Mouse (Mus musculus): Measurements from ENCODE around the gene Borcs5. TPM values are rescaled to one million over a fixed set of nuclear protein-coding genes. Genes with fewer than 3 reads are reported as not detected.

Gene Borcs5
- polyA plus RNA-seq, 1 experiment from 2014 or later, result 20.0 TPM

DNA sequence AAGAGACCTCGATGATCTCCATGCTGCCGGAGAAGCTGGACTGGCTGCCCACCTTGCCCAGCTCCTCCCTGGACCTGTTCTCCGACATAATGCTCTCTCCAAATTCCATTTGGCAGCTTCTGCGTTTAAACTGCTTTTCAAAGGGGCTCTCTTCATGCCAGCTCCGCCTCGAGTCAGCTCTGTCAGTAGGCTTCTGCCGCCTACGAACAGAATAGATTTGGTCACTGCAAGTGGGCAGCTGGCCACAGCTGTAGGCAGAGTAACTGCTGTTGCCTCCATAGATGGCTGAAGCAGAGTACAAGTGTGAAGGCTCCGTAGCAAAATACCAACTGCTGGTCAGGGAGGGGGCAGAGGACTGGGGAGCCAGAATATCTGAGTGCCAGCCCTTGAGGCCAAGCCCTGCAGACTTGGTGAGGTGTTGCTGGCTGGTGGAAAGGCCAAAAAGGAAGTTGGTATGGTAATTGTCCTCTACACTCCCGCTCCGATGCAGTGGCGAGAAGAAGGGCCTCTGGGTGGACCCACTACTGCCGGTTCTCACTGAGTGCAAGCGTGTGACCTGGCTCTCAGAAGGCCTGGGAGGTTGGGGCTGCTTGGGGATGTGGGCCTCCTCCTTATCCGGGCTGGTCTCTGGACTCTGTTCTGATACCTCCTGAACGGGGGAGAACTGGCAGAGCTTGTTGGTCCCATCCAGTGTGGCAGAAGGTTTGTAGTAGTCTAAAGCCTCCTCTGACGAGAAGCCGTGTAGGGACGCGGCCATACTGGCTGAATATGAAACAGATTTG is 78.8 kb downstream of the Borcs5 start:
- Histone ChIP-seq H3K4me3 (replicated peaks; ENCODE audit: low read depth, low read length) (no peak overlapping the region), H3K36me3 (ENCODE audit: insufficient read depth, low read length) (peaks cover 33% of the 10 kb centered on the region; the same call in 1 of the 2 replicates), H3K4me1 (replicated peaks; ENCODE audit: insufficient read depth, low read length) (no peaks in the 10 kb centered on the region), H3K9me3 (replicated peaks; ENCODE audit: low read length) (no peaks in the 10 kb centered on the region), H3K27ac (no peak overlapping the region), H3K9ac (ENCODE audit: low read depth, low read length) (no peak overlapping the region), H3K4me2 (ENCODE audit: low read length) (no peak overlapping the region), H3K27me3 (ENCODE audit: insufficient read depth, low read length) (no peaks in the 10 kb centered on the region)
- TF ChIP-seq CTCF (IDR thresholded peaks at IDR 0.05; ENCODE audit: low read depth), result no peak
- ATAC-seq (replicated peaks; ENCODE audit: low FRiP score, low read depth) (peak; percentile 38; the same call in 1 of the 2 replicates), DNase-seq (ENCODE audit: low spot score) (no peak)
- 87% methylated on average over 20 of the region's 20 CpGs for WGBS

DNA sequence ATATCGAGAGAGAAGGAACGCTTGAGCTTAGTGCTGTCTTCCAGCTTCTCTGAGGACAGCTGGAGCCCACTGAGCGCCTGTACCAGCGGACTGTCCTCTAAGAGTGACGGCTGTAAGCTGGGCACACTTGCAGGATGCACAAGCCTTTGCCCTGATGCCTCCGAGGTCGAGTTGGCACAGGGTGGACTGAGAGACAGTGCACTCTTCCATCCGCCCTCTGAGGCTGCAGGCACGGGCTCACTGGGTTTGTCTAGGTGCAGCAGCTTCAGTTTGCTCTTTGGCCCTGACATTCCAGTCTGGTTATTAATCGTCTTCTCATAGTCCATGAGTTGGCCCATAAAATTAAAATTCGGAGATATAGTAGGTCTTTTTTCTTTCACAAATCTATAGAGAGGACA is 79.4 kb downstream of the Borcs5 start:
- H3K4me3 ChIP-seq (replicated peaks; ENCODE audit: low read depth, low read length), result no peak overlapping the region
- no peaks in the 10 kb centered on the region for H3K4me1 ChIP-seq (replicated peaks; ENCODE audit: insufficient read depth, low read length)
- ATAC-seq (replicated peaks; ENCODE audit: low FRiP score, low read depth), result peak; percentile 67
- no peak overlapping the region for H3K9ac ChIP-seq (ENCODE audit: low read depth, low read length)
- no peaks in the 10 kb centered on the region for H3K9me3 ChIP-seq (replicated peaks; ENCODE audit: low read length)
- H3K27ac ChIP-seq, result no peak overlapping the region
- 90% methylated on average over 11 of the region's 11 CpGs for WGBS
- no peak for TF ChIP-seq CTCF (IDR thresholded peaks at IDR 0.05; ENCODE audit: low read depth)
- no peaks in the 10 kb centered on the region for H3K27me3 ChIP-seq (ENCODE audit: insufficient read depth, low read length)
- peaks cover 33% of the 10 kb centered on the region; the same call in 1 of the 2 replicates for H3K36me3 ChIP-seq (ENCODE audit: insufficient read depth, low read length)
- DNase-seq (ENCODE audit: low spot score), result no peak
- no peak overlapping the region for H3K4me2 ChIP-seq (ENCODE audit: low read length)

DNA sequence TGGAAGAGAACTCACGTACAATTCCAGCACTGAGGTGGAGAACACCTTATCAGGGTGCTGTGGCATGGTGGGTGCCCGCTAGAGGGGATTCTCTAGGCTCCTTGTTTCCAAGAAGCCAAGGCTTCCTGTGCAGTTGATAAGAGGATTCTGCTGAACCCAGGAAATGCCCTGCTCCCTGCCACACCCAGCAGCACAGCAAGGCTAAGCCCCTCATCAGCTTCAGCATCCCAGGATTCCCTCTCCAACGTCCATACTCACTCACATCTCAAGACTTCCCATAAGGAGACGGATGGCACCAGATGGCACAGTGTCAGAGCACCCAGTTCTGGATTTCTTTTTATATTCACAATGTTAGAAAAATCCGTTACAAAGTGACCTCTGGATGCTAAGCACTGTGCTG is 79.8 kb downstream of the Borcs5 start:
- no peak for TF ChIP-seq CTCF (IDR thresholded peaks at IDR 0.05; ENCODE audit: low read depth)
- DNase-seq (ENCODE audit: low spot score), result no peak
- ATAC-seq (replicated peaks; ENCODE audit: low FRiP score, low read depth), result no peak; the same call in 1 of the 2 replicates
- no peak overlapping the region for H3K4me3 ChIP-seq (replicated peaks; ENCODE audit: low read depth, low read length)
- H3K9ac ChIP-seq (ENCODE audit: low read depth, low read length), result no peak overlapping the region
- no peak overlapping the region for H3K27ac ChIP-seq
- peaks cover 33% of the 10 kb centered on the region; the same call in 1 of the 2 replicates for H3K36me3 ChIP-seq (ENCODE audit: insufficient read depth, low read length)
- H3K4me2 ChIP-seq (ENCODE audit: low read length), result no peak overlapping the region
- H3K27me3 ChIP-seq (ENCODE audit: insufficient read depth, low read length), result no peaks in the 10 kb centered on the region
- WGBS, result 89% methylated on average over 5 of the region's 5 CpGs
- no peaks in the 10 kb centered on the region for H3K4me1 ChIP-seq (replicated peaks; ENCODE audit: insufficient read depth, low read length)
- H3K9me3 ChIP-seq (replicated peaks; ENCODE audit: low read length), result no peaks in the 10 kb centered on the region

DNA sequence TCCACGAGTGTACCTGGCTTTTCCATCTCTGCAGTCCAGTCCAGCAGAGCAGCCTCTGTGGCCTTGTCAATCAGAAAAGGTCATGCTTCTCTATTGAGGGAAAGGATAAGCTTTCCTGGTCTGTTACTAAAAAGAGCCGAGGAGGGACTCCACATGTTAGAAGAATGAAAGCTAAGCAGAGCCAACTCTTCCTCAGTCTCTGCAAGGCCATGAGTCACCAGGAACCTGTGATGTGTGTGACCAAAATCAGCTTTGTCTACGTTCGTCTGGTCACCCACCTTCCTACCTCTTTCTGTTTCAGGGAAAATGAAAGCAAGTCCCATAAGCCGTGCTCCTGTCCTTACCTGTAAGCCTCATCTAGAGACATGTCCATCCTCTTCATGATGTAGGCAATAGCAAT is 80.8 kb downstream of the Borcs5 start:
- no peaks in the 10 kb centered on the region for H3K4me1 ChIP-seq (replicated peaks; ENCODE audit: insufficient read depth, low read length)
- no peak overlapping the region for H3K27ac ChIP-seq
- peaks cover 33% of the 10 kb centered on the region; the same call in 1 of the 2 replicates for H3K36me3 ChIP-seq (ENCODE audit: insufficient read depth, low read length)
- H3K9me3 ChIP-seq (replicated peaks; ENCODE audit: low read length), result no peaks in the 10 kb centered on the region
- ATAC-seq (replicated peaks; ENCODE audit: low FRiP score, low read depth), result no peak
- no peak overlapping the region for H3K9ac ChIP-seq (ENCODE audit: low read depth, low read length)
- H3K4me2 ChIP-seq (ENCODE audit: low read length), result no peak overlapping the region
- DNase-seq (ENCODE audit: low spot score), result no peak
- TF ChIP-seq CTCF (IDR thresholded peaks at IDR 0.05; ENCODE audit: low read depth), result no peak
- no peak overlapping the region for H3K4me3 ChIP-seq (replicated peaks; ENCODE audit: low read depth, low read length)
- WGBS, result 86% methylated on average over 5 of the region's 5 CpGs
- no peaks in the 10 kb centered on the region for H3K27me3 ChIP-seq (ENCODE audit: insufficient read depth, low read length)

GRCm38 (mm10) chr6:134721729-134722269 is 82.5 kb downstream of the Borcs5 start:
- DNase-seq (ENCODE audit: low spot score), result no peak
- no peak overlapping the region for H3K4me2 ChIP-seq (ENCODE audit: low read length)
- H3K9me3 ChIP-seq (replicated peaks; ENCODE audit: low read length), result no peaks in the 10 kb centered on the region
- no peak overlapping the region for H3K9ac ChIP-seq (ENCODE audit: low read depth, low read length)
- H3K36me3 ChIP-seq (ENCODE audit: insufficient read depth, low read length), result peaks cover 33% of the 10 kb centered on the region; the same call in 1 of the 2 replicates
- H3K4me3 ChIP-seq (replicated peaks; ENCODE audit: low read depth, low read length), result no peak overlapping the region
- no peak overlapping the region for H3K27ac ChIP-seq
- no peak for TF ChIP-seq CTCF (IDR thresholded peaks at IDR 0.05; ENCODE audit: low read depth)
- WGBS, result 84% methylated on average over 6 of the region's 6 CpGs
- H3K4me1 ChIP-seq (replicated peaks; ENCODE audit: insufficient read depth, low read length), result no peaks in the 10 kb centered on the region
- no peaks in the 10 kb centered on the region for H3K27me3 ChIP-seq (ENCODE audit: insufficient read depth, low read length)
- ATAC-seq (replicated peaks; ENCODE audit: low FRiP score, low read depth), result no peak

GRCm38 (mm10) chr6:134722906-134723305 is 83.6 kb downstream of the Borcs5 start:
- Histone ChIP-seq H3K27ac (no peak overlapping the region), H3K27me3 (ENCODE audit: insufficient read depth, low read length) (no peaks in the 10 kb centered on the region), H3K4me1 (replicated peaks; ENCODE audit: insufficient read depth, low read length) (no peaks in the 10 kb centered on the region), H3K4me2 (ENCODE audit: low read length) (no peak overlapping the region), H3K9ac (ENCODE audit: low read depth, low read length) (no peak overlapping the region), H3K36me3 (ENCODE audit: insufficient read depth, low read length) (0 out of 2 replicates have a peak, but pooled peaks cover 22% of the 10 kb centered on the region), H3K4me3 (replicated peaks; ENCODE audit: low read depth, low read length) (no peak overlapping the region), H3K9me3 (replicated peaks; ENCODE audit: low read length) (no peaks in the 10 kb centered on the region)
- ATAC-seq (replicated peaks; ENCODE audit: low FRiP score, low read depth) (no peak), DNase-seq (ENCODE audit: low spot score) (no peak)
- 87% methylated on average over 8 of the region's 8 CpGs for WGBS
- TF ChIP-seq CTCF (IDR thresholded peaks at IDR 0.05; ENCODE audit: low read depth), result no peak

All from kidney, postnatal 0 days (tissue).